Mouse (Mus musculus) ES-Bruce4 (cell line): ENCODE data around the gene Pum2. TPM values are rescaled to one million over a fixed set of nuclear protein-coding genes. Genes with fewer than 3 reads are reported as not detected.

Experiments
- H3K27ac ChIP-seq: 2 replicates; pipeline ENCODE4 v1.5.1; 2012; ENCODE audit warnings: low read length, inconsistent platforms; ENCODE audit not compliant: insufficient read depth
- H3K27me3 ChIP-seq: 2 replicates; pipeline ENCODE4 v1.6.1; 2012; ENCODE audit warnings: mild to moderate bottlenecking, low read length, inconsistent platforms; ENCODE audit not compliant: control insufficient read depth, poor library complexity, insufficient read depth, severe bottlenecking
- H3K36me3 ChIP-seq: 2 replicates; pipeline ENCODE4 v1.6.1; 2012; ENCODE audit warnings: inconsistent platforms, mild to moderate bottlenecking, low read length, moderate library complexity; ENCODE audit not compliant: control insufficient read depth, poor library complexity, insufficient read depth, severe bottlenecking
- H3K4me1 ChIP-seq: one replicate; pipeline ENCODE4 v1.8.1; 2011; ENCODE audit warnings: low read length; ENCODE audit not compliant: control insufficient read depth, insufficient read depth
- H3K4me3 ChIP-seq: 2 replicates; pipeline ENCODE4 v1.5.1; 2011; ENCODE audit warnings: low read depth, mild to moderate bottlenecking, low read length
- H3K9ac ChIP-seq: 2 replicates; pipeline ENCODE4 v1.6.1; 2012; ENCODE audit warnings: low read depth, mild to moderate bottlenecking, inconsistent platforms; ENCODE audit not compliant: poor library complexity, severe bottlenecking
- H3K9me3 ChIP-seq: replicated peaks from 2 replicates; pipeline ENCODE4 v1.6.1; 2012; ENCODE audit warnings: mild to moderate bottlenecking, low read length, inconsistent platforms; ENCODE audit not compliant: control insufficient read depth, poor library complexity, insufficient read depth, severe bottlenecking
- CTCF ChIP-seq: IDR thresholded peaks from one replicate; pipeline ENCODE4 v1.8.1; 2011; ENCODE audit warnings: low read depth, low read length
- EP300 ChIP-seq: IDR thresholded peaks from 2 replicates; pipeline ENCODE4 v1.6.1; 2011; ENCODE audit warnings: low read depth, low read length; ENCODE audit not compliant: insufficient read depth
- POLR2A ChIP-seq: IDR thresholded peaks from one replicate; pipeline ENCODE4 v1.8.1; 2011; ENCODE audit warnings: low read length; ENCODE audit not compliant: insufficient read depth
- polyA plus RNA-seq: library from polyadenylated mRNA; stranded (reverse); fragments of >200 nt; gene quantifications from 2 replicates; pipeline ENCODE4 v1.2.4, GENCODE M21; 2011; ENCODE audit warnings: low read depth; ENCODE audit not compliant: missing spikeins, insufficient read depth, insufficient read length

Pum2 gene
- polyA plus RNA-seq, 1 experiment = 210 TPM

- H3K4me1 ChIP-seq = peaks cover 3% of the 10 kb centered on the region
- H3K4me3 ChIP-seq = no peak overlapping the region
- H3K9ac ChIP-seq = no peak overlapping the region
- no peaks in the 10 kb centered on the region for H3K9me3 ChIP-seq
- peaks cover 6% of the 10 kb centered on the region; the same call in 1 of the 2 replicates for H3K36me3 ChIP-seq
- no peaks in the 10 kb centered on the region for H3K27me3 ChIP-seq
- no peak overlapping the region for H3K27ac ChIP-seq
- TF ChIP-seq POLR2A = no peak
- no peak for TF ChIP-seq CTCF
Measured at GRCm38 (mm10) chr12:8786984-8787730, 113.2 kb downstream of the Pum2 start.

- Histone ChIP-seq H3K4me1 (no peaks in the 10 kb centered on the region), H3K36me3 (peaks cover 6% of the 10 kb centered on the region; the same call in 1 of the 2 replicates), H3K9ac (no peak overlapping the region), H3K27ac (no peak overlapping the region), H3K4me3 (no peak overlapping the region), H3K9me3 (no peaks in the 10 kb centered on the region), H3K27me3 (no peaks in the 10 kb centered on the region)
- TF ChIP-seq POLR2A (no peak), CTCF (no peak), EP300 (no peak)
Measured at GRCm38 (mm10) chr12:8788469-8788868, 114.5 kb downstream of the Pum2 start.

- Histone ChIP-seq H3K36me3 (peaks cover 6% of the 10 kb centered on the region; the same call in 1 of the 2 replicates), H3K4me3 (no peak overlapping the region)
Measured at GRCm38 (mm10) chr12:8790615-8791014, 116.7 kb downstream of the Pum2 start.

GRCm38 (mm10) chr12:8793410-8794051 lies 119.6 kb downstream of the Pum2 start:
- TF ChIP-seq EP300 (no peak), POLR2A (no peak), CTCF (no peak)
- H3K9me3 ChIP-seq = no peaks in the 10 kb centered on the region
- no peak overlapping the region for H3K4me3 ChIP-seq
- H3K4me1 ChIP-seq = no peaks in the 10 kb centered on the region
- no peaks in the 10 kb centered on the region for H3K27me3 ChIP-seq
- no peak overlapping the region for H3K9ac ChIP-seq
- H3K27ac ChIP-seq = no peak overlapping the region
- peaks cover 6% of the 10 kb centered on the region; the same call in 1 of the 2 replicates for H3K36me3 ChIP-seq

More at GRCm38 (mm10) chr12:8790615-8791014, 116.7 kb downstream of the Pum2 start:
- H3K4me1 ChIP-seq = no peaks in the 10 kb centered on the region
- H3K27me3 ChIP-seq = no peaks in the 10 kb centered on the region
- TF ChIP-seq EP300 (no peak), CTCF (no peak), POLR2A (no peak)
- H3K9ac ChIP-seq = no peak overlapping the region
- no peak overlapping the region for H3K27ac ChIP-seq
- H3K9me3 ChIP-seq = no peaks in the 10 kb centered on the region

- Histone ChIP-seq H3K9me3 (no peaks in the 10 kb centered on the region), H3K27me3 (no peaks in the 10 kb centered on the region), H3K9ac (no peak overlapping the region), H3K36me3 (no peaks in the 10 kb centered on the region), H3K27ac (no peak overlapping the region), H3K4me3 (no peak overlapping the region), H3K4me1 (no peaks in the 10 kb centered on the region)
- TF ChIP-seq EP300 (no peak), POLR2A (no peak), CTCF (no peak)
Measured at GRCm38 (mm10) chr12:8797936-8798335, 124.0 kb downstream of the Pum2 start.

- H3K4me3 ChIP-seq = no peak overlapping the region
- no peak for TF ChIP-seq EP300
- TF ChIP-seq CTCF = no peak
- TF ChIP-seq POLR2A = no peak
- no peaks in the 10 kb centered on the region for H3K27me3 ChIP-seq
- H3K36me3 ChIP-seq = no peaks in the 10 kb centered on the region
- H3K4me1 ChIP-seq = no peaks in the 10 kb centered on the region
- H3K9me3 ChIP-seq = no peaks in the 10 kb centered on the region
- H3K9ac ChIP-seq = no peak overlapping the region
- H3K27ac ChIP-seq = no peak overlapping the region
Measured at GRCm38 (mm10) chr12:8798486-8799020, 124.6 kb downstream of the Pum2 start.

Other genes with a start within 250 kb of the Pum2 start
- gene Rhob, start 174.1 kb upstream of the Pum2 start, polyA plus RNA-seq = 20.0 and 21.0 TPM in 2 replicates
- gene Slc7a15, start 75.1 kb upstream of the Pum2 start, polyA plus RNA-seq = not detected in 2 replicates
- 41.8 and 42.8 TPM in 2 replicates for gene Sdc1, start 97.2 kb downstream of the Pum2 start, polyA plus RNA-seq
- 347 and 371 TPM in 2 replicates for gene Laptm4a, start 247.5 kb downstream of the Pum2 start, polyA plus RNA-seq